Mouse (Mus musculus) bone marrow, adult 2 months (tissue): ENCODE measurements around the gene Arid2.

Experiments
- CTCF ChIP-seq: fragments of 200-500 bp; IDR thresholded peaks from 2 replicates; pipeline ENCODE4 v1.5.1; 2011; ENCODE audit warnings: low read length, control low read depth; ENCODE audit not compliant: control insufficient read depth, insufficient read depth
- POLR2A ChIP-seq: fragments of 200-500 bp; IDR thresholded peaks from 2 replicates; pipeline ENCODE4 v1.6.1; 2011; ENCODE audit warnings: low read depth, mild to moderate bottlenecking, control low read depth, low read length, borderline replicate concordance; ENCODE audit not compliant: control insufficient read depth

- TF ChIP-seq CTCF (no peak), POLR2A (no peak)
Observed at GRCm38 (mm10) chr15:96342871-96343270, 55.6 kb downstream of the Arid2 start.
